In genomic region chr1:52179939-52180568, GRCm38 (mm10) we compare ENCODE assay signal across 21 mouse cellular contexts. TPM values are rescaled to one million over a fixed set of nuclear protein-coding genes. Genes with fewer than 3 reads are reported as not detected.
DNase-seq lines count a peak whose midpoint lies in the region; ATAC-seq and TF ChIP-seq lines count a peak whose summit lies in the region.
"Had no signal": no experiment of that assay in that cellular context is flagged by ENCODE, and none has a peak within 500 bp of the region (broad histone marks: within the 10 kb centered on the region; RNA-seq: fewer than 3 reads in every experiment).

No protein-coding gene starts in this region.

- H3K4me3 ChIP-seq in midbrain, embryonic 11.5 days (ENCODE audit: low read depth, low read length): no peak overlapping the region
- no peak overlapping the region for H3K4me3 ChIP-seq in midbrain, postnatal 0 days (ENCODE audit: low read depth, low read length)
- H3K4me3 ChIP-seq in hindbrain, embryonic 12.5 days: no peak overlapping the region
- H3K4me3 ChIP-seq: embryonic facial prominence, embryonic 12.5 days; forebrain, embryonic 15.5 days; heart, adult 2 months; heart, embryonic 15.5 days; hindbrain, embryonic 15.5 days had no signal

- ATAC-seq in cerebellum, adult (ENCODE audit: insufficient number of reproducible peaks, low FRiP score, low TSS enrichment): peak; percentile 87
- ATAC-seq in midbrain, embryonic 11.5 days (ENCODE audit: low FRiP score): no peak
- ATAC-seq in midbrain, postnatal 0 days (ENCODE audit: low FRiP score): no peak
- ATAC-seq in hindbrain, embryonic 12.5 days (ENCODE audit: low FRiP score): no peak
- ATAC-seq: CD4-positive, CD25-positive, alpha-beta regulatory T cell, adult 4 months; forebrain, embryonic 15.5 days; intestine, embryonic 16.5 days had no signal

- no peaks in the 10 kb centered on the region for H3K9me3 ChIP-seq in midbrain, embryonic 11.5 days (ENCODE audit: control insufficient read depth, low read length)
- H3K9me3 ChIP-seq in midbrain, postnatal 0 days (ENCODE audit: low read length): no peaks in the 10 kb centered on the region
- H3K9me3 ChIP-seq in hindbrain, embryonic 12.5 days (replicated peaks): no peaks in the 10 kb centered on the region
- H3K9me3 ChIP-seq: embryonic facial prominence, embryonic 12.5 days; forebrain, embryonic 15.5 days; G1E; heart, embryonic 15.5 days; hindbrain, embryonic 15.5 days had no signal

- no peaks in the 10 kb centered on the region for H3K27me3 ChIP-seq in midbrain, embryonic 11.5 days (ENCODE audit: control insufficient read depth, insufficient read depth, low read length)
- no peaks in the 10 kb centered on the region for H3K27me3 ChIP-seq in midbrain, postnatal 0 days (ENCODE audit: insufficient read depth, low read length)
- no peaks in the 10 kb centered on the region for H3K27me3 ChIP-seq in hindbrain, embryonic 12.5 days
- H3K27me3 ChIP-seq: embryonic facial prominence, embryonic 12.5 days; forebrain, embryonic 15.5 days; heart, embryonic 15.5 days; hindbrain, embryonic 15.5 days had no signal

- no peak overlapping the region for H3K9ac ChIP-seq in midbrain, embryonic 11.5 days (ENCODE audit: low read length)
- no peak overlapping the region for H3K9ac ChIP-seq in midbrain, postnatal 0 days (replicated peaks; ENCODE audit: low read length, poor library complexity, severe bottlenecking)
- no peak overlapping the region for H3K9ac ChIP-seq in hindbrain, embryonic 12.5 days
- H3K9ac ChIP-seq: embryonic facial prominence, embryonic 12.5 days; forebrain, embryonic 15.5 days; heart, embryonic 15.5 days; hindbrain, embryonic 15.5 days had no signal

- 93% methylated on average over 9 of the region's 9 CpGs for WGBS in midbrain, embryonic 11.5 days
- 96% methylated on average over 9 of the region's 9 CpGs for WGBS in midbrain, postnatal 0 days
- 95% methylated on average over 9 of the region's 9 CpGs for WGBS in hindbrain, embryonic 12.5 days

- no peak overlapping the region for H3K4me2 ChIP-seq in midbrain, embryonic 11.5 days
- no peak overlapping the region for H3K4me2 ChIP-seq in midbrain, postnatal 0 days (ENCODE audit: low read depth, low read length, poor library complexity, severe bottlenecking)
- H3K4me2 ChIP-seq in hindbrain, embryonic 12.5 days (replicated peaks): no peak overlapping the region
- H3K4me2 ChIP-seq: embryonic facial prominence, embryonic 12.5 days; forebrain, embryonic 15.5 days; heart, embryonic 11.5 days; heart, embryonic 15.5 days; hindbrain, embryonic 15.5 days had no signal

- H3K4me1 ChIP-seq in midbrain, embryonic 11.5 days (ENCODE audit: control insufficient read depth, insufficient read depth, low read length): no peaks in the 10 kb centered on the region
- no peaks in the 10 kb centered on the region for H3K4me1 ChIP-seq in midbrain, postnatal 0 days (ENCODE audit: insufficient read depth, low read length)
- no peaks in the 10 kb centered on the region for H3K4me1 ChIP-seq in hindbrain, embryonic 12.5 days
- H3K4me1 ChIP-seq: embryonic facial prominence, embryonic 12.5 days; hindbrain, embryonic 15.5 days had no signal

- H3K27ac ChIP-seq in midbrain, embryonic 11.5 days (ENCODE audit: low read depth, low read length): no peak overlapping the region
- no peak overlapping the region for H3K27ac ChIP-seq in midbrain, postnatal 0 days (ENCODE audit: low read depth, low read length)
- no peak overlapping the region for H3K27ac ChIP-seq in hindbrain, embryonic 12.5 days
- H3K27ac ChIP-seq: embryonic facial prominence, embryonic 12.5 days; forebrain, embryonic 15.5 days; heart, adult 2 months; heart, embryonic 15.5 days; hindbrain, embryonic 15.5 days had no signal

- DNase-seq in cerebellum, postnatal 4 days (ENCODE audit: low spot score in 2 of 2): no peak
- peak; percentile 33 for DNase-seq in midbrain, embryonic 11.5 days (ENCODE audit: low spot score, missing footprints)
- no peak for DNase-seq in midbrain, postnatal 0 days (ENCODE audit: low spot score)
- DNase-seq in cerebellum, postnatal 25 days: peak; percentile 55 to 59
- DNase-seq in kidney, adult 8-10 months: no peak
- DNase-seq: adrenal gland, adult 8-10 months; adrenal gland, postnatal 36 days; gastrocnemius, postnatal 10 days; heart, adult 2 months; heart, postnatal 14 days; kidney, adult 2 months had no signal

- TF ChIP-seq CTCF in midbrain, postnatal 0 days (IDR thresholded peaks at IDR 0.05): no peak

- H3K36me3 ChIP-seq in midbrain, embryonic 11.5 days (ENCODE audit: control insufficient read depth, insufficient read depth, low read length): no peaks in the 10 kb centered on the region
- H3K36me3 ChIP-seq in midbrain, postnatal 0 days (ENCODE audit: insufficient read depth, low read length): no peaks in the 10 kb centered on the region
- H3K36me3 ChIP-seq in hindbrain, embryonic 12.5 days: no peaks in the 10 kb centered on the region
- H3K36me3 ChIP-seq: embryonic facial prominence, embryonic 12.5 days; forebrain, embryonic 15.5 days; heart, embryonic 15.5 days; hindbrain, embryonic 15.5 days had no signal

RNA-seq across cellular contexts. Expression of gene Gls, which starts 53.0 kb away (rescaled TPM):
- 28.8 and 31.1 TPM in 2 replicates for polyA plus RNA-seq in midbrain, embryonic 11.5 days (2014; fragmentation: Nextera tagmentation; extraction: Ambion mirVana)
- 181 and 228 TPM in 2 replicates for total RNA-seq in midbrain, postnatal 0 days (2014; rRNA removed)
- polyA plus RNA-seq in midbrain, postnatal 0 days (2015; fragmentation: Nextera tagmentation; extraction: Ambion mirVana): 23.4 and 33.3 TPM in 2 replicates
- polyA plus RNA-seq in hindbrain, embryonic 12.5 days (2016; fragmentation: Nextera tagmentation; extraction: Ambion mirVana): 40.9 and 41.1 TPM in 2 replicates

Comparison
In these comparisons a context has a peak if more than half of its experiments do, and no peak if none do; other contexts are left out.
1. DNase-seq: peak in midbrain, embryonic 11.5 days (single experiment) and cerebellum, postnatal 25 days (2 of 2); none in cerebellum, postnatal 4 days (0 of 2), midbrain, postnatal 0 days (single experiment) and kidney, adult 8-10 months (0 of 2).